Comparison of ENCODE assay signal across 38 mouse cellular contexts in genomic region chr4:59107886-59108285, GRCm38 (mm10). TPM values are rescaled to one million over a fixed set of nuclear protein-coding genes. Genes with fewer than 3 reads are reported as not detected.
"Had no signal": no experiment of that assay in that cellular context is flagged by ENCODE, and none has a peak within 500 bp of the region (broad histone marks: within the 10 kb centered on the region; RNA-seq: fewer than 3 reads in every experiment).

No protein-coding gene starts in this region.

- H3K27ac ChIP-seq: limb, embryonic 10.5 days; limb, embryonic 12.5 days; limb, embryonic 13.5 days; limb, embryonic 15.5 days; liver, embryonic 12.5 days; liver, embryonic 13.5 days; liver, embryonic 14.5 days; liver, embryonic 15.5 days; lung, embryonic 15.5 days; macrophage; midbrain, embryonic 10.5 days; midbrain, embryonic 12.5 days; midbrain, embryonic 13.5 days; midbrain, embryonic 15.5 days; neural tube, embryonic 12.5 days had no signal

- H3K27me3 ChIP-seq: limb, embryonic 12.5 days; limb, embryonic 13.5 days; limb, embryonic 15.5 days; liver, embryonic 12.5 days; liver, embryonic 13.5 days; liver, embryonic 15.5 days; lung, embryonic 15.5 days; megakaryocyte, embryonic 14.5 days; midbrain, embryonic 12.5 days; midbrain, embryonic 13.5 days; midbrain, embryonic 15.5 days; neural tube, embryonic 12.5 days had no signal

- H3K36me3 ChIP-seq: limb, embryonic 10.5 days; limb, embryonic 12.5 days; limb, embryonic 13.5 days; limb, embryonic 15.5 days; liver, embryonic 12.5 days; liver, embryonic 13.5 days; liver, embryonic 15.5 days; lung, embryonic 15.5 days; midbrain, embryonic 10.5 days; midbrain, embryonic 12.5 days; midbrain, embryonic 13.5 days; midbrain, embryonic 15.5 days; neural tube, embryonic 12.5 days had no signal

- DNase-seq: left cerebral cortex, postnatal 4 days; liver; liver, embryonic 13.5 days; liver, postnatal 0 days; lung, adult 18-20 months; lung, adult 2 months; lung, postnatal 10 days; lung, postnatal 14 days; lung, postnatal 36 days; lung, postnatal 4 days; midbrain, embryonic 14.5 days had no signal

- H3K4me3 ChIP-seq: limb, embryonic 10.5 days; limb, embryonic 12.5 days; limb, embryonic 13.5 days; limb, embryonic 15.5 days; liver, embryonic 12.5 days; liver, embryonic 13.5 days; liver, embryonic 15.5 days; lung, embryonic 15.5 days; megakaryocyte, embryonic 14.5 days; midbrain, embryonic 10.5 days; midbrain, embryonic 12.5 days; midbrain, embryonic 13.5 days; midbrain, embryonic 15.5 days; myocyte; neural tube, embryonic 12.5 days had no signal

- H3K4me1 ChIP-seq: limb, embryonic 10.5 days; limb, embryonic 12.5 days; limb, embryonic 13.5 days; limb, embryonic 15.5 days; liver, embryonic 12.5 days; liver, embryonic 13.5 days; liver, embryonic 15.5 days; lung, embryonic 15.5 days; midbrain, embryonic 10.5 days; midbrain, embryonic 12.5 days; midbrain, embryonic 13.5 days; midbrain, embryonic 15.5 days; neural tube, embryonic 12.5 days had no signal

RNA-seq across cellular contexts. Expression of gene AI481877, which starts 30.9 kb away (rescaled TPM):
- polyA plus RNA-seq: limb, embryonic 10.5 days; limb, embryonic 11.5 days; limb, embryonic 13.5 days; limb, embryonic 14.5 days; limb, embryonic 15.5 days; liver, adult 2 months; liver, embryonic 11.5 days; liver, embryonic 12.5 days; liver, embryonic 13.5 days; liver, embryonic 14.5 days; liver, embryonic 15.5 days; liver, embryonic 16.5 days; liver, postnatal 0 days; lung, embryonic 14.5 days; lung, embryonic 15.5 days; lung, embryonic 16.5 days; lung, postnatal 0 days; macrophage; midbrain, embryonic 10.5 days; midbrain, embryonic 11.5 days; midbrain, embryonic 12.5 days; midbrain, embryonic 14.5 days; midbrain, embryonic 16.5 days; neural tube, embryonic 11.5 days; neural tube, embryonic 12.5 days had no signal
